Mouse (Mus musculus) megakaryocyte, embryonic 14.5 days (primary cell): ENCODE measurements around the gene Slc34a3.

Experiments
- FLI1 ChIP-seq: IDR thresholded peaks from 2 replicates; pipeline ENCODE4 v1.6.1; 2012; ENCODE audit warnings: low read length, inconsistent platforms, mixed read lengths
- GATA1 ChIP-seq: IDR thresholded peaks from 3 replicates; pipeline ENCODE4 v1.6.1; 2012; ENCODE audit warnings: mixed read lengths, low read length, inconsistent platforms, borderline replicate concordance

GRCm38 (mm10) chr2:25262795-25263622 lies 28.8 kb upstream of the Slc34a3 start:
- TF ChIP-seq GATA1 (no peak), FLI1 (no peak)
